Mouse (Mus musculus) ZHBTc4 (cell line): ENCODE results near the gene Lrrn2.
"Not testable (repeated sequence)": the region's sequence is repeated elsewhere in the genome, so short reads cannot be mapped to it uniquely, and the experiment has no call there.

Experiments
- DNase-seq: peaks from one replicate; pipeline ENCODE4 v3.0.0-alpha.2; 2011; ENCODE audit warnings: low read depth, low spot score

The Lrrn2 gene

GRCm38 (mm10) chr1:132928907-132929250 is 48.8 kb downstream of the Lrrn2 start:
- DNase-seq = no peak

GRCm38 (mm10) chr1:132930291-132930690 is 50.2 kb downstream of the Lrrn2 start:
- DNase-seq = no peak

- no peak for DNase-seq
These were observed 52.3 kb downstream of the Lrrn2 start for GRCm38 (mm10) chr1:132932421-132932820.

GRCm38 (mm10) chr1:132934856-132935255 is 54.8 kb downstream of the Lrrn2 start:
- peak; percentile 86 for DNase-seq

GRCm38 (mm10) chr1:132937296-132938030 is 57.4 kb downstream of the Lrrn2 start:
- DNase-seq = no peak

GRCm38 (mm10) chr1:132938975-132939374 is 58.9 kb downstream of the Lrrn2 start:
- no peak for DNase-seq

GRCm38 (mm10) chr1:132945826-132946225 is 65.8 kb downstream of the Lrrn2 start:
- no peak for DNase-seq

GRCm38 (mm10) chr1:132947811-132948210 is 67.7 kb downstream of the Lrrn2 start:
- DNase-seq = peak; percentile 50

- DNase-seq = no peak
These were observed 76.7 kb downstream of the Lrrn2 start for GRCm38 (mm10) chr1:132956809-132957208.

GRCm38 (mm10) chr1:132961751-132962150 is 81.7 kb downstream of the Lrrn2 start:
- no peak for DNase-seq

GRCm38 (mm10) chr1:132964106-132964505 is 84.0 kb downstream of the Lrrn2 start:
- no peak for DNase-seq

- DNase-seq = no peak
These were observed 84.6 kb downstream of the Lrrn2 start for GRCm38 (mm10) chr1:132964691-132965090.

- peak; percentile 83 for DNase-seq
These were observed 88.6 kb downstream of the Lrrn2 start for GRCm38 (mm10) chr1:132968659-132969058.

GRCm38 (mm10) chr1:132977402-132977801 is 97.3 kb downstream of the Lrrn2 start:
- DNase-seq = no peak

GRCm38 (mm10) chr1:132981232-132981631 is 101.2 kb downstream of the Lrrn2 start:
- peak; percentile 70 for DNase-seq

- peak; percentile 91 for DNase-seq
These were observed 102.7 kb downstream of the Lrrn2 start for GRCm38 (mm10) chr1:132982728-132983127.

GRCm38 (mm10) chr1:132988556-132989459 is 108.7 kb downstream of the Lrrn2 start:
- not testable (repeated sequence) for DNase-seq
